Mouse (Mus musculus) ZHBTc4 (cell line): Measurements from ENCODE around the gene Appl2.
"Not testable (repeated sequence)": the region's sequence is repeated elsewhere in the genome, so short reads cannot be mapped to it uniquely, and the experiment has no call there.

Experiments
- DNase-seq: peaks from one replicate; pipeline ENCODE4 v3.0.0-alpha.2; 2011; ENCODE audit warnings: low read depth, low spot score

Gene Appl2

GRCm38 (mm10) chr10:83648131-83649020, at the start of gene Appl2:
Appl2 (minus strand) TSS chr10:83648738.
- peak; percentile 86 for DNase-seq

- peak; percentile 35 for DNase-seq
Measured at GRCm38 (mm10) chr10:83696226-83696625, 47.7 kb upstream of the Appl2 start.

- DNase-seq: peak; percentile 34
Measured at GRCm38 (mm10) chr10:83692175-83692895, 43.8 kb upstream of the Appl2 start.

- DNase-seq: peak; percentile 14
Measured at GRCm38 (mm10) chr10:83688215-83688614, 39.7 kb upstream of the Appl2 start.

GRCm38 (mm10) chr10:83681334-83681733, 32.8 kb upstream of the Appl2 start:
- DNase-seq: no peak

- DNase-seq: no peak
Measured at GRCm38 (mm10) chr10:83666556-83666955, 18.0 kb upstream of the Appl2 start.

GRCm38 (mm10) chr10:83661925-83662324, 13.4 kb upstream of the Appl2 start:
- DNase-seq: peak; percentile 45

- no peak for DNase-seq
Measured at GRCm38 (mm10) chr10:83660605-83661004, 12.1 kb upstream of the Appl2 start.

- DNase-seq: no peak
Measured at GRCm38 (mm10) chr10:83654591-83654990, 6.1 kb upstream of the Appl2 start.

GRCm38 (mm10) chr10:83652205-83652866, 3.8 kb upstream of the Appl2 start:
- DNase-seq: not testable (repeated sequence)

- DNase-seq: no peak
Measured at GRCm38 (mm10) chr10:83649037-83649436, 499 bp upstream of the Appl2 start.

GRCm38 (mm10) chr10:83646351-83646885, 2.1 kb downstream of the Appl2 start:
- no peak for DNase-seq

GRCm38 (mm10) chr10:83645716-83645990, 2.9 kb downstream of the Appl2 start:
- no peak for DNase-seq

- DNase-seq: peak; percentile 26
Measured at GRCm38 (mm10) chr10:83644865-83645715, 3.4 kb downstream of the Appl2 start.

- no peak for DNase-seq
Measured at GRCm38 (mm10) chr10:83644167-83644566, 4.4 kb downstream of the Appl2 start.

GRCm38 (mm10) chr10:83641641-83642040, 6.9 kb downstream of the Appl2 start:
- DNase-seq: no peak

GRCm38 (mm10) chr10:83639881-83640386, 8.6 kb downstream of the Appl2 start:
- DNase-seq: no peak

- no peak for DNase-seq
Measured at GRCm38 (mm10) chr10:83637295-83637694, 11.2 kb downstream of the Appl2 start.

- no peak for DNase-seq
Measured at GRCm38 (mm10) chr10:83636191-83636590, 12.3 kb downstream of the Appl2 start.

GRCm38 (mm10) chr10:83634461-83634860, 14.1 kb downstream of the Appl2 start:
- DNase-seq: peak; percentile 44

GRCm38 (mm10) chr10:83632806-83633374, 15.6 kb downstream of the Appl2 start:
- DNase-seq: no peak
